Mouse (Mus musculus): ENCODE results near the gene Nudc. TPM values are rescaled to one million over a fixed set of nuclear protein-coding genes. Genes with fewer than 3 reads are reported as not detected.

The Nudc gene
- polyA plus RNA-seq, 1 experiment, result 61.4 TPM

DNA sequence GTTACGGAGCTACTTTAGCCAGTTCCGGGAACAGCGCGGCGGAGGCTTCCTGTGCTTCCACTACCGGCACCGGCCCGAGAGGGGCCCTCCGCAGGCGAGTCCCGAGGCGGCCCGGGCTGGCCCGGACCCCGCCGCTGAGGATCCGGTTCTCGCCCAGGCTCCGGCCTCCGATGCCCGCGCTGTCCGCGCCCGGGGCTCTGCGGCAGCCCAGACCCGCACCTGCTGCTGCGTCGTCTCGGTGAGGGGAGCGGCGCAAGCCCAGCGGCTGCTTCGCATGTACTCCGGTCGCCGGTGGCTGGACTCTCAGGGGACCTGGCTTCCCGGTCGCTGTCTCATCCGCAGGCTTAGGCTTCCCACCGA is 29.0 kb upstream of the Nudc start:
- H3K36me3 ChIP-seq (ENCODE audit: control insufficient read depth, insufficient read depth, low read length), result no peaks in the 10 kb centered on the region
- WGBS, result under 1% methylated on average over 41 of the region's 41 CpGs
- TF ChIP-seq CTCF (conservative IDR thresholded peaks at IDR 0.05; ENCODE audit: insufficient read depth, insufficient read length, low read depth, low read length) (no peak), POLR2A (IDR thresholded peaks at IDR 0.05; ENCODE audit: low read depth, low read length) (no peak)
- H3K27me3 ChIP-seq (replicated peaks; ENCODE audit: control insufficient read depth, insufficient read depth, low read length), result no peaks in the 10 kb centered on the region
- H3K27ac ChIP-seq (ENCODE audit: insufficient read depth, low read depth, low read length), result no peak overlapping the region
- peaks cover 9% of the 10 kb centered on the region; the same call in 1 of the 2 replicates for H3K4me1 ChIP-seq (ENCODE audit: control insufficient read depth, insufficient read depth, low read length)
- H3K4me3 ChIP-seq (ENCODE audit: insufficient read depth, low read depth, low read length), result peak overlapping the region; percentile 68
- DNase-seq, result no peak

DNA sequence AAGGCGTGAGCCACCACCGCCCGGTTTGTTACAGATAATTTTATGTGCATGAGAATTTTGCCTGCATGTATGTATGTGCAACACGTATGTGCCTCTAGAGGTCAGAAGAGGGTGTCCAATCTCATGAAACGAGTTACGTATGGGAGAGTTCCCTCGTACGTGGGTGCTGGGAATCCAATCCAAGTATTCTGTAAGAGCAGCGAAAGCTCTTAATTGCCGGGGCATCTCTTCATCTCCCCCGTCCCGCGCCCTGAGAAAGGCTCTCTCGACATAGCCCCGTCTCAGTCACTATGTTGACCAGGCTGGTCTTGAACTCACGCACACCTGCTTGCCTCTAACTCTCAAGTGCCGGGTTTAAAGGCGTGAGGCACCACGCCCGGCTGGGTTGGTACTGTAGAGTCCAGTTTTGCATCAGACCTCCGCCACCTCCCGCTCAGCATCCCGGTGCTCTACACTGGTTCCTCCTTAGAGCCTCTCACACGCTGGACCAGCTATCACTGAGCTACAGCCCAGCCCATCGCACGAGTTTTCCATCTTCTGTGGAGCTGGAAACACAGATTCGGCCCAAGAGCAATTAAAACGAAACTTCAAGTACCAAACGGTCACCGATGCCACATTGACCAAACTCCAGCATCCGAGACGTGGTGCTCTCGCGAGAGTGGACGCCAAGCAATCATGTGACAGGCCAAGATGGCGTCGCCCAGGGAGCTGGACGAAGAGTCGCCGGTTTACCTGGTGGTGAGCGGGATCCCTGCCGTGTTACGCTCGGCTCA is 28.5 kb upstream of the Nudc start, which contains the start of gene Gpatch3:
Gene Gpatch3 (plus strand): TSS at position 676 of the 773 bp plus-strand sequence.
- peak within 1 kb of the TSS; percentile 40 for H3K27ac ChIP-seq (ENCODE audit: insufficient read depth, low read depth, low read length)
- WGBS, result 5% methylated on average over 44 of the region's 44 CpGs
- peak; percentile 97 for DNase-seq
- no peaks in the 10 kb centered on the region for H3K36me3 ChIP-seq (ENCODE audit: control insufficient read depth, insufficient read depth, low read length)
- peaks cover 12% of the 10 kb centered on the region; the same call in 1 of the 2 replicates for H3K4me1 ChIP-seq (ENCODE audit: control insufficient read depth, insufficient read depth, low read length)
- TF ChIP-seq POLR2A (IDR thresholded peaks at IDR 0.05; ENCODE audit: low read depth, low read length) (peak; percentile 48), CTCF (conservative IDR thresholded peaks at IDR 0.05; ENCODE audit: insufficient read depth, insufficient read length, low read depth, low read length) (no peak)
- H3K27me3 ChIP-seq (replicated peaks; ENCODE audit: control insufficient read depth, insufficient read depth, low read length), result no peaks in the 10 kb centered on the region
- peak within 1 kb of the TSS; percentile 68 for H3K4me3 ChIP-seq (ENCODE audit: insufficient read depth, low read depth, low read length)

DNA sequence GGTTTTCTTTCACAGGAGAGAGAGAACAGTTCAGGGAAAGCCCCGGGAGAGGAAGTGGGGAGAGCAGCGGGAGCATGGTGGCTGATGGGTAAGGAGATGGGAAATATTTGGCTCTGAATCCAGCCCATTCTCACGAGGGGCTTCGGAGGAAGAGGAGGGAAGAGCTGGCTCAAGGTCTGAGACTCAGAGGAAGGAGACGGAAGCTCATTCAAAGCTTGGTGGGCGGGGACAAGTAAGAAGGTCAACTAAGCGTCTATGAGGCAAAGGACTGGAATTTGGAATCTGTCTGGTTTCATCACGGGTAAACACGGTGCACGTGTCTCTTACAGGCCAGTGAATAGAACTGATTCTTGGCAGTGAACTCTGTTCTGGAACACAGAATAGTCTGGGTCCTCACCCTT is 24.3 kb upstream of the Nudc start:
- Histone ChIP-seq H3K4me3 (ENCODE audit: insufficient read depth, low read depth, low read length) (0 out of 2 replicates have a peak overlapping the region, but pooled peaks have one; percentile 22), H3K27me3 (replicated peaks; ENCODE audit: control insufficient read depth, insufficient read depth, low read length) (no peaks in the 10 kb centered on the region), H3K27ac (ENCODE audit: insufficient read depth, low read depth, low read length) (peak overlapping the region; percentile 70), H3K36me3 (ENCODE audit: control insufficient read depth, insufficient read depth, low read length) (no peaks in the 10 kb centered on the region), H3K4me1 (ENCODE audit: control insufficient read depth, insufficient read depth, low read length) (peaks cover 14% of the 10 kb centered on the region; the same call in 1 of the 2 replicates)
- WGBS, result 9% methylated on average over 10 of the region's 10 CpGs
- peak; percentile 93 for DNase-seq
- TF ChIP-seq CTCF (conservative IDR thresholded peaks at IDR 0.05; ENCODE audit: insufficient read depth, insufficient read length, low read depth, low read length) (no peak), POLR2A (IDR thresholded peaks at IDR 0.05; ENCODE audit: low read depth, low read length) (no peak)

DNA sequence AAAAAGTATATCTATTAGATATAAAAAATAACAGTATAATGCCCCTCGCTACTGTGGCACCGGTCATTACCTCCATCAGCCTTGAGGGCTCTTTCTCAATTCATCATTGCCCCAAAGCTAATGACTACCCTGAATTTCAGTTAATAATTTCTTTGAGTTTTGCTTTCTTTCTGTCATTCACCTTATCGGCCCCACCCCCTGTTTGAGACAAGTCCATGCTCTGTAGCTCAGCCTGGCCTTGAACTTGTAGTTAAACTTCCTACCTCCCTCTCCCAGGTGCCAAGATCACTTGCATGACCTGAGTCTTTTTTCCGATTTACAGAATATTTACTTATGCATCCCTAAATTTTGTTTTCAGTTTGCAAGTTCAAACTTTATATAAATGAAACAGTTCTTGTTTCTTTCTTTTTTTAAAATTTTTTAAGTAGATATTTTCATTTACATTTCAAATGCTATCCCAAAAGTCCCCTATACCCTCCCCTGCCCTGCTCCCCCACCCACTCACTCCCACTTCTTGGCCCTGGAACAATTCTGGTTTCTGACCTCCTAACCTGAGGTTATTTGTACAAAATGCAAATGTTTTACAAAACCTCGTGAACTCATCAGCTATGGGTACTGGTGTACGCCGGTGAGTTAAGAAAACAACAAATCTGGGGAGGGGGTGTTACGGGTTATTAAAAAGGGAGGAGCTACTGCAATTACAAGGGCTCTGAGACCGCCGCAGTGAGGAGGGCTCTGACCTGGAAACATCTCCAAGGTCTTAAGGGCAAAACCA is 23.7 kb upstream of the Nudc start:
- peak overlapping the region; percentile 70 for H3K27ac ChIP-seq (ENCODE audit: insufficient read depth, low read depth, low read length)
- no peaks in the 10 kb centered on the region for H3K27me3 ChIP-seq (replicated peaks; ENCODE audit: control insufficient read depth, insufficient read depth, low read length)
- peak; percentile 75 for DNase-seq
- no peak overlapping the region for H3K4me3 ChIP-seq (ENCODE audit: insufficient read depth, low read depth, low read length)
- H3K36me3 ChIP-seq (ENCODE audit: control insufficient read depth, insufficient read depth, low read length), result no peaks in the 10 kb centered on the region
- TF ChIP-seq CTCF (conservative IDR thresholded peaks at IDR 0.05; ENCODE audit: insufficient read depth, insufficient read length, low read depth, low read length) (no peak), POLR2A (IDR thresholded peaks at IDR 0.05; ENCODE audit: low read depth, low read length) (no peak)
- H3K4me1 ChIP-seq (ENCODE audit: control insufficient read depth, insufficient read depth, low read length), result peaks cover 14% of the 10 kb centered on the region; the same call in 1 of the 2 replicates
- WGBS, result 38% methylated on average over 10 of the region's 10 CpGs

DNA sequence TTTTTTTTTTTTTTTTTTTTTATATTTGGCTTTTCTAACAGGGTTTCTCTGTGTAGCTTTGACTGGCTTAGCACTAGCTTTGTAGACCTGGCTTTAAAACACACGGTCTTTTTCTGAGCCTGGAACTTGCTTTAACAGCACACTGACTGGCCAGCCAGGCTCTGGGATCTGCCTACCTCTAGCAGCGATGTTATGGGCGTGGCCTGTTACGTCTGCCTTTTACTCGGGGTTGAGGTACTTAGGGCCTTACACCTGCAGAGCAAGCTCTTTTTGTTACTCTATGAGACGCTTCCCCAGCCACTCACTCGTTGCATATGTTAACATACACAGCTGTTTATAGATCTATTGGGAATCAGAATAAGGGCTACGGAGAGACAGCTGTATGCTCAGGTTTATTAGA is 21.5 kb upstream of the Nudc start:
- 21% methylated on average over 8 of the region's 8 CpGs for WGBS
- Histone ChIP-seq H3K4me3 (ENCODE audit: insufficient read depth, low read depth, low read length) (no peak overlapping the region), H3K4me1 (ENCODE audit: control insufficient read depth, insufficient read depth, low read length) (peaks cover 21% of the 10 kb centered on the region; the same call in 1 of the 2 replicates), H3K36me3 (ENCODE audit: control insufficient read depth, insufficient read depth, low read length) (no peaks in the 10 kb centered on the region), H3K27ac (ENCODE audit: insufficient read depth, low read depth, low read length) (no peak overlapping the region), H3K27me3 (replicated peaks; ENCODE audit: control insufficient read depth, insufficient read depth, low read length) (no peaks in the 10 kb centered on the region)
- DNase-seq, result peak; percentile 38
- TF ChIP-seq CTCF (conservative IDR thresholded peaks at IDR 0.05; ENCODE audit: insufficient read depth, insufficient read length, low read depth, low read length), result no peak
- TF ChIP-seq POLR2A (IDR thresholded peaks at IDR 0.05; ENCODE audit: low read depth, low read length), result no peak

DNA sequence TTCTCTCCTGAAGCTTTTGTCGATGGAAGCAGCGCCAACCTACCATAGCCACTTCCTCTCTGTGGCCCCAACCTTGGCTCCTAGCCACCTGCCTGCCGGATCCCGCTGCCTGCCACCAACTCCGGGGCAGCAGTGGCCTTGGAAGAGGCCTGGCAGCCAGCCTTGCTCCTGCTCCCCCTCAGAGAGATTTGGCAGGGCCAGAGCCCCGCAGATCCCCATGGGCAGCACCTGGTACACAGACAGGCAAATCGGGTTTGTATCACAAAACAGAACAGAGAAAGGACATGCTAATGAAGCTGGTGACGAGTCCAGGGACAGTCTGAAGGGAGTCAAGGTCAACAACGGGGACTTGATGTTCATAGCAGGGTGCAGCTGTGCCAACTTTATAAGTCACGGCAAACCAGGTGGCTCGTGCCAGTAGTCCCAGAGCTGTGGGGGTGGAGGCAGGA is 17.4 kb upstream of the Nudc start:
- Histone ChIP-seq H3K27me3 (replicated peaks; ENCODE audit: control insufficient read depth, insufficient read depth, low read length) (no peaks in the 10 kb centered on the region), H3K4me3 (ENCODE audit: insufficient read depth, low read depth, low read length) (no peak overlapping the region), H3K36me3 (ENCODE audit: control insufficient read depth, insufficient read depth, low read length) (no peaks in the 10 kb centered on the region), H3K27ac (ENCODE audit: insufficient read depth, low read depth, low read length) (peak overlapping the region; percentile 93), H3K4me1 (ENCODE audit: control insufficient read depth, insufficient read depth, low read length) (peaks cover 10% of the 10 kb centered on the region; the same call in 1 of the 2 replicates)
- DNase-seq, result peak; percentile 85
- no peak for TF ChIP-seq POLR2A (IDR thresholded peaks at IDR 0.05; ENCODE audit: low read depth, low read length)
- no peak for TF ChIP-seq CTCF (conservative IDR thresholded peaks at IDR 0.05; ENCODE audit: insufficient read depth, insufficient read length, low read depth, low read length)
- 34% methylated on average over 11 of the region's 11 CpGs for WGBS

DNA sequence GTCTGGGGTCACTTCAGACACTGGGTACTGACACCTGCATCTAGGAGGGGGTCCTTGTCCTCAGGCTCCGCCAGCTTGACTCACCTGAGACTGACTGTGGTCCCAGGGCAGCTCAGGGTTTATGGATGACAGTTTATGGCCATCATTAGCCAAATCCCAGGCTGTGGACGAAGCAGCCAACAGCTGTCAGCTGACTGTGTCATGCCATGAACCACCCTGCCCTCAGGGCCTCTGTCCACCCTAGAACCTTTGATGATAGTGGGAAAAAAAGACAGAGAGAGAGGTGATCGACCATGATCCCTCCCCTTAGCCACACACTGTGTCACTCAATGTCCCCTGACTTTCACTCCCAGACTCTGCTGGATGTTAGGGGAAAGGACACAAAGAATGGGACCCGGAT is 15.8 kb upstream of the Nudc start:
- TF ChIP-seq POLR2A (IDR thresholded peaks at IDR 0.05; ENCODE audit: low read depth, low read length) (no peak), CTCF (conservative IDR thresholded peaks at IDR 0.05; ENCODE audit: insufficient read depth, insufficient read length, low read depth, low read length) (no peak)
- peaks cover 18% of the 10 kb centered on the region; the same call in 1 of the 2 replicates for H3K4me1 ChIP-seq (ENCODE audit: control insufficient read depth, insufficient read depth, low read length)
- H3K27ac ChIP-seq (ENCODE audit: insufficient read depth, low read depth, low read length), result no peak overlapping the region
- H3K27me3 ChIP-seq (replicated peaks; ENCODE audit: control insufficient read depth, insufficient read depth, low read length), result no peaks in the 10 kb centered on the region
- 61% methylated on average over 4 of the region's 4 CpGs for WGBS
- no peak overlapping the region for H3K4me3 ChIP-seq (ENCODE audit: insufficient read depth, low read depth, low read length)
- DNase-seq, result no peak
- H3K36me3 ChIP-seq (ENCODE audit: control insufficient read depth, insufficient read depth, low read length), result no peaks in the 10 kb centered on the region

Measured in kidney, adult 2 months (tissue).